Mouse (Mus musculus) E14TG2a.4 (cell line): ENCODE measurements at regions not wholly inside any gene's neighbourhood (a gene's known extent, or its start where the extent isn't known, plus 50 kb on each side); places are given as distances from the start of the nearest gene placed in this dataset.

Source experiments
- CTCF ChIP-seq: conservative IDR thresholded peaks from 2 replicates; pipeline ENCODE4 v1.5.1; 2014; ENCODE audit warnings: low read length
- NANOG ChIP-seq: IDR thresholded peaks from 2 replicates; pipeline ENCODE4 v1.6.1; 2014; ENCODE audit warnings: borderline replicate concordance, low read length, mixed read lengths

DNA sequence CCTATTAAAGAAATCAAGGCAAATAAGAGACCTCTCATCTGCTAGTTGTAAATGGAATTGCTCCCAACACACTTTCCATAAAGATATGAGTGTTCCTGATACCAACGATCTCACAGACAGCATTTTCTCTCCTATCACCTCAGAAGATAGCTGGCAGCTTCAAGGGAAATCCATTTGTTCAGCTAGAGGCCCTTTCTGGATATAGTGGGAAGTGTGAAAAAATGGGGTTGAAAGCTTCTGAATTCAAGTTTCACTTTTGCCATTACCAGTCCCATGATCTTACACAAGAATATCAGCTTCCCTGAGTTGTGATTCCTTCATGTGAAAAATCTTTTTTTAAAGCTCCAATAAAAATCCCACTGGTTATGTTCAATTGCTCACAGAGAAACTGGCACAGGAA, 369.1 kb upstream of the Zfp703 start:
- TF ChIP-seq CTCF: no peak
- no peak for TF ChIP-seq NANOG
